Mouse (Mus musculus) lung, adult 2 months (tissue): ENCODE measurements at regions not wholly inside any gene's neighbourhood (a gene's known extent, or its start where the extent isn't known, plus 50 kb on each side); places are given as distances from the start of the nearest gene placed in this dataset.

Source experiments
- DNase-seq: peaks from one replicate; pipeline ENCODE4 v3.0.0; 2022
- H3K4me1 ChIP-seq: fragments of 200-500 bp; 2 replicates; pipeline ENCODE4 v1.6.1; 2011; ENCODE audit warnings: low read length; ENCODE audit not compliant: control insufficient read depth, insufficient read depth
- H3K4me3 ChIP-seq: fragments of 200-500 bp; replicated peaks from 2 replicates; pipeline ENCODE3; 2011; ENCODE audit warnings: low read depth, mild to moderate bottlenecking, control low read depth, low read length; ENCODE audit errors: extremely low read depth
- CTCF ChIP-seq: fragments of 200-500 bp; IDR thresholded peaks from 2 replicates; pipeline ENCODE4 v1.5.1; 2011; ENCODE audit warnings: mild to moderate bottlenecking, low read length, control low read depth; ENCODE audit not compliant: insufficient read depth
- POLR2A ChIP-seq: fragments of 200-500 bp; IDR thresholded peaks from 2 replicates; pipeline ENCODE4 v1.6.1; 2011; ENCODE audit warnings: low read depth, mild to moderate bottlenecking, control low read depth, low read length, borderline replicate concordance; ENCODE audit errors: extremely low read depth
- WGBS: fragments of 180-500 bp; shearing (Covaris S2); methylation state at CpG from one replicate; pipeline ENCODE4 v1.1.7; 2018; 5-methylcytosine and 5-hydroxymethylcytosine counted together

- no peak for TF ChIP-seq CTCF
- no peak for TF ChIP-seq POLR2A
- WGBS, result 74% methylated on average over 1 of the region's 1 CpGs
- no peaks in the 10 kb centered on the region for H3K4me1 ChIP-seq
- H3K4me3 ChIP-seq, result no peak overlapping the region
- DNase-seq, result no peak
Observed at GRCm38 (mm10) chr1:14499105-14499504, 1594.0 kb downstream of the 4930444P10Rik start.

- TF ChIP-seq CTCF (no peak), POLR2A (no peak)
- no peak overlapping the region for H3K4me3 ChIP-seq
- WGBS, result 74% methylated on average over 3 of the region's 3 CpGs
- H3K4me1 ChIP-seq, result no peaks in the 10 kb centered on the region
- no peak for DNase-seq
Observed at GRCm38 (mm10) chr1:14490026-14490425, 1603.1 kb downstream of the 4930444P10Rik start.

GRCm38 (mm10) chr1:14487708-14488127, 1605.4 kb downstream of the 4930444P10Rik start:
- Histone ChIP-seq H3K4me3 (no peak overlapping the region), H3K4me1 (no peaks in the 10 kb centered on the region)
- no peak for DNase-seq
- TF ChIP-seq POLR2A, result no peak
- WGBS, result 35% methylated on average over 4 of the region's 4 CpGs

GRCm38 (mm10) chr1:14485746-14486145, 1607.4 kb downstream of the 4930444P10Rik start:
- no peak for DNase-seq
- Histone ChIP-seq H3K4me3 (no peak overlapping the region), H3K4me1 (no peaks in the 10 kb centered on the region)
- WGBS, result 55% methylated on average over 2 of the region's 2 CpGs
- no peak for TF ChIP-seq CTCF
- TF ChIP-seq POLR2A, result no peak

GRCm38 (mm10) chr1:14484121-14484916, 1608.8 kb downstream of the 4930444P10Rik start:
- 86% methylated on average over 6 of the region's 6 CpGs for WGBS
- TF ChIP-seq CTCF (no peak), POLR2A (no peak)
- no peak for DNase-seq
- Histone ChIP-seq H3K4me3 (no peak overlapping the region), H3K4me1 (no peaks in the 10 kb centered on the region)

- Histone ChIP-seq H3K4me1 (no peaks in the 10 kb centered on the region), H3K4me3 (no peak overlapping the region)
- DNase-seq, result no peak
- TF ChIP-seq POLR2A (no peak), CTCF (no peak)
- WGBS, result 40% methylated on average over 3 of the region's 3 CpGs
Observed at GRCm38 (mm10) chr1:14472294-14472693, 1620.8 kb downstream of the 4930444P10Rik start.

GRCm38 (mm10) chr1:14471551-14471950, 1621.6 kb downstream of the 4930444P10Rik start:
- 37% methylated on average over 2 of the region's 2 CpGs for WGBS
- Histone ChIP-seq H3K4me3 (no peak overlapping the region), H3K4me1 (no peaks in the 10 kb centered on the region)
- TF ChIP-seq POLR2A (no peak), CTCF (no peak)
- DNase-seq, result no peak

GRCm38 (mm10) chr1:14464788-14465482, 1628.2 kb downstream of the 4930444P10Rik start:
- Histone ChIP-seq H3K4me3 (no peak overlapping the region), H3K4me1 (no peaks in the 10 kb centered on the region)
- no peak for DNase-seq
- WGBS, result 21% methylated on average over 5 of the region's 5 CpGs
- TF ChIP-seq CTCF (no peak), POLR2A (no peak)

GRCm38 (mm10) chr1:14462496-14462895, 1630.6 kb downstream of the 4930444P10Rik start:
- TF ChIP-seq POLR2A (no peak), CTCF (no peak)
- DNase-seq, result no peak
- no peaks in the 10 kb centered on the region for H3K4me1 ChIP-seq
- WGBS, result 28% methylated on average over 3 of the region's 3 CpGs
- no peak overlapping the region for H3K4me3 ChIP-seq

GRCm38 (mm10) chr1:14460811-14461210, 1632.3 kb downstream of the 4930444P10Rik start:
- no peak overlapping the region for H3K4me3 ChIP-seq
- H3K4me1 ChIP-seq, result no peaks in the 10 kb centered on the region
- TF ChIP-seq POLR2A (no peak), CTCF (no peak)
- WGBS, result 58% methylated on average over 4 of the region's 4 CpGs
- DNase-seq, result no peak
